Mouse (Mus musculus) natural killer cell, adult 2 months (primary cell): ENCODE results near the gene Slc23a2.

Experiments
- DNase-seq, 2 experiments: peaks; one replicate each; pipeline ENCODE4 v3.0.0; 2022; ENCODE audit warnings: low spot score in 2 of 2

Slc23a2 gene

DNA sequence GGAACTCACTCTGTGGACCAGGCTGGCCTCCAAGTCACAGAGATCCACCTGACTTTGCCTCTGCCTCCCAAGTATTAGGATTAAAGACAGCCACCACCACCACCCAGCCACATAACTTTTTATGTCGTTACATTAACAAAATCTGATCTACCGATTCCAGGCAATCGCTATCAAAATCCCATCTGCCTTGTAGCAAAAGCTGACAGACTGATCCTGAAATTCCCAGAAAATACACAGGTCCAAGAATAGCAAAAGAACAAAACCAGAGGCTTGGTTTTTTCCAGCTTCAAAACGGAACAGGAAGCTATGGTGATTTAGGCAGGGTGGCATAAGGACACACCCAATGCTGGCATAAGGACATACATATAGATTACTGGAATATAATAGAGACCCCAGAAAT is 10.2 kb downstream of the Slc23a2 start:
- no peak for DNase-seq

DNA sequence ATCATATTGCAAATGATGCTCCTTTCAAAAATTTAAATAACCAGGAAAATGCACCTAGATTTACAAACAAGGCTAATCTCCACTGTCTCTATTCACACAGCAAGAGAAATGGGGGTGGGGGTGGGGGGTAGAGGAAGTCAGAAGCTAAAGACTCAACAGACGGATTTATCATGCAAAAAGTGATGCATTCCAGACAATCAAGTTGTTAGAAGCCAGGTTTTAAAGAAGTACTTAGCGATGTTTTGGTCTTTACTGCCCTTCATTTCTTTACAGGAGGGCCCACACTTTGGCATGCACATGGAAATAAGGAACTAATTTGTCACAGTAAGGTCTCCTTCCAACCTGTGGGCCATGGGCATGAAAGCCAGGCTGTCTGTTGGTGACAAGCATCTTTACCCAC is 11.5 kb downstream of the Slc23a2 start:
- no peak for DNase-seq

DNA sequence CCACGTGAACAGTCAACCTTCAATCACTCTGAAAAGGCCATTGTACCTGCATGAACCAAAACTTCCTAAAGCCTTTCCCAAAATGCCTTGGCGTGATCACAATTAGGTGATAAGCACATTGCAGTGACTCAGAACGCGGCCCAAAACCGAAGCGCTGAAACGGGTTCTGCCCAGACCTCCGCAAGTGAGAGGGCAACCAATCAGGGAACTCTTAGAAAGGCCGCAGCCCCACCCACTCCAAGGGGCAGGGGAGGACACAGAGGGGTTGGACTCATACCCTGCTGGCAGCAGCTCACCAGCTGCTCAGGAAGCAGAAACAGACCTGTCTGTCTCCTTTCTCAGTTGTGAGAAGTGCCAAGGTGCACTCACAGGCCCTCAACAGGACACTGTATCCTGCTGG is 13.6 kb downstream of the Slc23a2 start:
- peak; percentile 56 to 63 for DNase-seq

DNA sequence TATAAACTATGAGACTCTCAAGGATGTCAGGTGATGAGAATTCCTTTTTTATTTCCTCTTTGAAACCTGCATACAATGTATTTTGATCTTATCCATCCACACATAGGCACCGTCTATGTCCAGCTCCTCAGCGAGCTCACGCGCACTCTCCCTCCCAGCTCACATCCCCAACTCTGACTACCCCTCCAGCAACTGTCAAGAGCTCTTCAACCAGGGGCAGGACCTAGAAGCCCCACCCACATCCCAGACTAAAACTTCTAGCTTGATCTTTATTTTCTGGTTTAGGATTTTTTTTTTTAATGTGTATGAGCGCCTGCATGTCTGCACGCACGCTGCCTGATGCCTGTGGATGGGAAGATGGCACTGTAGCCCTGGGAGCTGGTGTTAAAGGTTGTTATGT is 14.9 kb downstream of the Slc23a2 start:
- DNase-seq: no peak

- DNase-seq: no peak
These were observed 15.7 kb downstream of the Slc23a2 start for GRCm38 (mm10) chr2:132129247-132129646.

- no peak for DNase-seq
These were observed 17.0 kb downstream of the Slc23a2 start for GRCm38 (mm10) chr2:132127904-132128303.

- DNase-seq: no peak
These were observed 18.6 kb downstream of the Slc23a2 start for GRCm38 (mm10) chr2:132126292-132126691.

- DNase-seq: no peak
These were observed 21.8 kb downstream of the Slc23a2 start for GRCm38 (mm10) chr2:132123063-132123462.

DNA sequence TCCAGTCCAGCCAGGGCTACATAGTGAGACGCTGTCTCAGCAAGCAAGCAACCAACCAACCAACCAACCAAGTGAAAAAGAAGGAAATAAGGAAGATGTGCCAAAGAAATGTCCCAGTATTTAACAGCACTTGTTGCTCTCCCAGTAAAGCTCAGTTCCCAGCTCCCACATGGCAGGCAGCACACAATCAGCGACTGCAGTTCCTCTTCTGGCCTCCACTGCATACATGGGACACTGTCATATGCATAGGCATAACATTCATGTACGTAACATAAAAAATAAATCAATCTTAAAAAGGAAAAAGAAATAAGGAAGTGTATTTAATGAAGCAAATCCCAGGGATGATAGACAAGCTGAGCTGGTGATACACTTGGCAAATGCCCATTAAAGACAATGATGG is 23.9 kb downstream of the Slc23a2 start:
- no peak for DNase-seq

- DNase-seq: no peak
These were observed 26.3 kb downstream of the Slc23a2 start for GRCm38 (mm10) chr2:132118646-132119045.

DNA sequence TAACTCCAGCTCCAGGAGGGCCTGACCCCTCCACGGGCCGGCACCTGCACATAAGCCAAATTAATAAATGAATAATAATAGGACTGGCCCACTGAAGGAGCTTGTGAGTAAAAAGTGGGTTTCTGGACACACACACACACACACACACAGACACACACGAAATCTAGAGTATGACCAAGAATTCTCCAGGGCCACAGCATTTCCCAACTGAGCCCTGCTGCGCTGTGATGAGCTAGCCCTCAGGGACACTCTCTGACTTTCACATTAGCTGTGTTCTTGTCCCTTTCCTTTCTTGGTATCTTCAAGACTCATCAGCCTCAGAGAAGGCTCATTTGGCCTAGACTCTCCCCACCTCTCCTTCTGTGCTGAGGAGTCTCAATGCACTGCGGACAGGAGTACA is 29.0 kb downstream of the Slc23a2 start:
- no peak for DNase-seq

DNA sequence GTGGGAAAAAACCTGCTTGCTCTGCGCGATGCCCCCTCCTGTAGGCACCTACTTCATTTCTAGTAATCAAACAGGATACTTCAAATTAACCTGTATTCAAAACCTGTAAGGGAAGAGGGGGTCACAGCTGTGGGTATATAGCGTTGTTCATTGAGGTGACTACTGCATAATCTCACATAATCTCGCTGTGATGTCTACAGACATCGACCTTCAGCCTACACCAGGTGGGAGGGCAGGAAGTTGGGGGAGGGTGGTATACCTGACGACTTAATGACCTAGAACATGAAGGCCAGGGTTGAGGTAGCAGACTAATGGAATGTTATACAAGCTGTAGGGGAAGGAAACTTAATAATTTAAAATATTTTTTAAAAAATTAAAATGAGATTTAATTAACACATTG is 29.6 kb downstream of the Slc23a2 start:
- DNase-seq: no peak

- peak in 1 of 2 experiments; percentile 26 for DNase-seq
These were observed 30.7 kb downstream of the Slc23a2 start for GRCm38 (mm10) chr2:132113962-132114759.

- DNase-seq: no peak
These were observed 32.6 kb downstream of the Slc23a2 start for GRCm38 (mm10) chr2:132112319-132112718.

DNA sequence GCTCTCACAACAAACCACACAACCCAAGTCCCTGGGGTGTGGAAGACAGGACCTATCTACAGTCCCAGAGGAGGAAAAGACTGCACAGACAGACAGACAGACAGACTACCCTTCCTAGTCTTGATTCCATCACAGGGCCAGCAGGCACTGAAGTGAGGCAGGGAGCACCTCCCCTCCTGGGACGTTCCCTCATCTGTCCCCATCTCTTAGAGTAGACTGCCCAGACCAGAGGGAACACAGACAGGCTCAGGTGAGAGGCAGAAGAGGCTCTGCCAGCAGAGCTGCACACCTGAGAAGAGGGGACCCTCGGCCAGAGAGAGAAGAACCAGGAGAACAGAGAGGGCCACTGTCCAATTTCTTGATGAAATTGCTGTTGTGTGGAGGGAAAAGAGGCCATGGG is 33.0 kb downstream of the Slc23a2 start:
- no peak for DNase-seq

GRCm38 (mm10) chr2:132111266-132111665 is 33.6 kb downstream of the Slc23a2 start:
- DNase-seq: peak; percentile 40 to 71

- peak in 1 of 2 experiments; percentile 69 for DNase-seq
These were observed 34.2 kb downstream of the Slc23a2 start for GRCm38 (mm10) chr2:132110702-132111101.

- no peak for DNase-seq
These were observed 35.9 kb downstream of the Slc23a2 start for GRCm38 (mm10) chr2:132108988-132109387.

DNA sequence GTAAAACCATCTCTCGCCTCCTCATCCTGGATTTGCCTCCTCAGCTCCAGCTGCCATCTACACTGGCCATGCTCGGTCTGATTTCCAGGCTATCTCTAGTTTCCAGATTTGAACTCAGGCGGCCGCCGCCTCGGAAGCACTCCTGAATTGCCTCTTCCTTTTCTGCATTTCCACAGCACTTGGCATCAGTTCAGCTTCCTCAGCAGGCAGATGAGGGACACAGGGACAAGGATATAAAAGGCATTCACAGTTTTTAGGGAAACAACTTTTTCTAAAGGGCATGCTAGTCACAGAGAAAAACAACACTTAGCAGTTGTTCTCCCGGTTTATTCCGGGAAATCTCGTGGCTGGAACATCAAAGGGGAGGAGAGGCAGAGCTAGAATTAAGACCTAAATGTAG is 37.3 kb downstream of the Slc23a2 start:
- no peak for DNase-seq

DNA sequence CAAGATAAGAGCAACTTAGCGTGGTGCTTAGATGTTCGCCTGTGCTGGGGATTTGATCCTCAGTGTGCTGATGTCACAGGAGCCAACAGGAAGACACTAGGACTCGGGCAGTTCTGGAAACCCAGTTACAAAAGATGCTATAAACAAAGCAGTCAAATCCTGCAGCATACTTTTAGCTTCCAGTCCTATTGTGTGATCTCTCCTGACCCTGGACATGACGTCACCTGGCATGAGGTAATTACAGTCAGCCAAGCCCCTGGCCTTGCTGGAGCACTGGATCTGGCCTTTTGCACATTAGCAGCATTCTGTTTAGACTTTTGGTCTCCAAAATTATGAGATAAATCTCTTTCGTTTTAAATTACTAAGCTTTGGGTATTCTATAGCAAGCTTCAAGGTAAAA is 38.8 kb downstream of the Slc23a2 start:
- no peak for DNase-seq

DNA sequence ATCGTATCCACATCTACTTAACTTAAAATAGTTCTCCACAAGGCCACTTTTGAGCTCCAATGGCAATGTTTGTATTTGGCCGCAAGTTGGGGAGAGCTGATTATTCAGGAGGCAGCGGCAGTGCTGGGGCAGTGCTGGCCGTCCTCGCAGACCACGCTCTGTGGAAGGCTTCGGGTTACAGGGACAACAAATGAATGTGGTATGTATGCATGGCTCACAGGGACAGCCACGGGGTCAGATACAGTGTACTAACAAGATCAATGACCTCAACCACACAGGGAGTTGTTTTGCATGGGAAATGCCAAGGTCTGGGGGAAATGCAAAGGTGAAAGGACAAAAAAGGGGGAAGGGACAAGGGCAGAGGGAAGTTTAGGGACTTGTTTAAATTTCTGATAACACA is 41.6 kb downstream of the Slc23a2 start:
- DNase-seq: peak in 1 of 2 experiments; percentile 15

GRCm38 (mm10) chr2:132102505-132103130 is 42.3 kb downstream of the Slc23a2 start:
- peak in 1 of 2 experiments; percentile 75 for DNase-seq

GRCm38 (mm10) chr2:132098942-132099672 is 45.8 kb downstream of the Slc23a2 start:
- no peak for DNase-seq
